Mouse (Mus musculus) CD4-positive, CD25-positive, alpha-beta regulatory T cell, adult 9 weeks (primary cell): ENCODE results near the gene Elf3. TPM values are rescaled to one million over a fixed set of nuclear protein-coding genes. Genes with fewer than 3 reads are reported as not detected.

Experiments used
- polyA plus RNA-seq: library from polyadenylated mRNA; unstranded; fragments of 100-300 nt; shearing (Covaris generic); gene quantifications from one replicate; pipeline ENCODE4 v1.2.1, GENCODE M21; 2017

The Elf3 gene
- not detected for polyA plus RNA-seq

GRCm38 (mm10) chr1:135258380-135259127 is at the start of gene Elf3:
Gene Elf3, minus strand, starts transcription at chr1:135258568.

GRCm38 (mm10) chr1:135283826-135284291 is 25.5 kb upstream of the Elf3 start, which contains the start of gene Rnpep:
Gene Rnpep, minus strand, starts transcription at chr1:135284084.

Other genes with a start within 250 kb of the Elf3 start
- gene Lgr6, start 153.3 kb downstream of the Elf3 start, polyA plus RNA-seq: 0.06 TPM
- 288 TPM for gene Ptpn7, start 125.9 kb downstream of the Elf3 start, polyA plus RNA-seq
- 9.8 TPM for gene Arl8a, start 111.7 kb downstream of the Elf3 start, polyA plus RNA-seq
- not detected for gene Gpr37l1, start 90.9 kb downstream of the Elf3 start, polyA plus RNA-seq
- gene Rnpep, start 25.5 kb upstream of the Elf3 start, polyA plus RNA-seq: 24.0 TPM
- 162 TPM for gene Timm17a, start 55.2 kb upstream of the Elf3 start, polyA plus RNA-seq
- not detected for gene Lmod1, start 66.2 kb upstream of the Elf3 start, polyA plus RNA-seq
- not detected for gene Shisa4, start 116.7 kb upstream of the Elf3 start, polyA plus RNA-seq
- 82.7 TPM for gene Ipo9, start 171.9 kb upstream of the Elf3 start, polyA plus RNA-seq